8 mouse cellular contexts compared by ENCODE assay signal in genomic region chr5:127616151-127616550, GRCm38 (mm10). TPM values are rescaled to one million over a fixed set of nuclear protein-coding genes. Genes with fewer than 3 reads are reported as not detected.
DNase-seq lines count a peak whose midpoint lies in the region; ATAC-seq and TF ChIP-seq lines count a peak whose summit lies in the region.

No protein-coding gene starts in this region.

- H3K9me3 ChIP-seq in ES-Bruce4 (replicated peaks; ENCODE audit: control insufficient read depth, insufficient read depth, low read length, poor library complexity, severe bottlenecking), result no peaks in the 10 kb centered on the region
- no peaks in the 10 kb centered on the region for H3K9me3 ChIP-seq in heart, embryonic 16.5 days (replicated peaks; ENCODE audit: control insufficient read depth, low read length)
- H3K9me3 ChIP-seq in midbrain, embryonic 11.5 days (ENCODE audit: control insufficient read depth, low read length), result no peaks in the 10 kb centered on the region

- no peaks in the 10 kb centered on the region for H3K36me3 ChIP-seq in ES-Bruce4 (ENCODE audit: control insufficient read depth, insufficient read depth, low read length, poor library complexity, severe bottlenecking)
- H3K36me3 ChIP-seq in heart, embryonic 16.5 days (ENCODE audit: control insufficient read depth, insufficient read depth), result no peaks in the 10 kb centered on the region
- H3K36me3 ChIP-seq in midbrain, embryonic 11.5 days (ENCODE audit: control insufficient read depth, insufficient read depth, low read length), result no peaks in the 10 kb centered on the region

- TF ChIP-seq CTCF in ES-Bruce4 (IDR thresholded peaks at IDR 0.05; ENCODE audit: low read depth, low read length), result no peak

- TF ChIP-seq EP300 in ES-Bruce4 (IDR thresholded peaks at IDR 0.05; ENCODE audit: insufficient read depth, low read depth, low read length), result no peak

- no peak for ATAC-seq in heart, embryonic 16.5 days (replicated peaks; ENCODE audit: extremely low read depth, insufficient read depth, low FRiP score)
- no peak; the same call in 1 of the 2 replicates for ATAC-seq in midbrain, embryonic 11.5 days (ENCODE audit: low FRiP score)
- no peak for ATAC-seq in frontal cortex, adult (ENCODE audit: low TSS enrichment)

- no peak for TF ChIP-seq POLR2A in ES-Bruce4 (IDR thresholded peaks at IDR 0.05; ENCODE audit: insufficient read depth, low read length)

- H3K4me3 ChIP-seq in ES-Bruce4 (ENCODE audit: low read depth, low read length), result peak overlapping the region; percentile 91
- H3K4me3 ChIP-seq in heart, embryonic 16.5 days (ENCODE audit: low read length), result peak overlapping the region; percentile 88
- H3K4me3 ChIP-seq in midbrain, embryonic 11.5 days (ENCODE audit: low read depth, low read length), result peak overlapping the region; percentile 99

- peak; percentile 92 for DNase-seq in heart, adult 11 months
- DNase-seq in heart, postnatal 14 days, result no peak
- peak; percentile 85 for DNase-seq in midbrain, embryonic 11.5 days (ENCODE audit: low spot score, missing footprints)
- no peak for DNase-seq in urinary bladder, postnatal 14 days (ENCODE audit: low spot score)
- no peak for DNase-seq in right cerebral cortex, postnatal 25 days

- peak overlapping the region; percentile 91 for H3K4me2 ChIP-seq in heart, embryonic 16.5 days (ENCODE audit: low read depth, low read length)
- H3K4me2 ChIP-seq in midbrain, embryonic 11.5 days, result peak overlapping the region; percentile 69

- intact Hi-C loops in heart, postnatal 14 days (cut with DNase I), result no loop called here

- no peak overlapping the region for H3K27ac ChIP-seq in ES-Bruce4 (ENCODE audit: insufficient read depth, low read length)
- H3K27ac ChIP-seq in heart, embryonic 16.5 days (ENCODE audit: low read length), result no peak overlapping the region
- H3K27ac ChIP-seq in midbrain, embryonic 11.5 days (ENCODE audit: low read depth, low read length), result no peak overlapping the region

- H3K9ac ChIP-seq in ES-Bruce4 (ENCODE audit: low read depth, poor library complexity, severe bottlenecking), result peak overlapping the region; percentile 90
- H3K9ac ChIP-seq in heart, embryonic 16.5 days (ENCODE audit: low read length), result peak overlapping the region; percentile 97
- peak overlapping the region; percentile 97 for H3K9ac ChIP-seq in midbrain, embryonic 11.5 days (ENCODE audit: low read length)

- no peaks in the 10 kb centered on the region for H3K27me3 ChIP-seq in ES-Bruce4 (ENCODE audit: control insufficient read depth, insufficient read depth, low read length, poor library complexity, severe bottlenecking)
- no peaks in the 10 kb centered on the region for H3K27me3 ChIP-seq in heart, embryonic 16.5 days (ENCODE audit: control insufficient read depth, insufficient read depth, low read length)
- H3K27me3 ChIP-seq in midbrain, embryonic 11.5 days (ENCODE audit: control insufficient read depth, insufficient read depth, low read length), result no peaks in the 10 kb centered on the region

- 15% methylated on average over 5 of the region's 5 CpGs for WGBS in heart, embryonic 16.5 days
- 20% methylated on average over 4 of the region's 5 CpGs for WGBS in midbrain, embryonic 11.5 days

- peaks cover 5% of the 10 kb centered on the region for H3K4me1 ChIP-seq in ES-Bruce4 (ENCODE audit: control insufficient read depth, insufficient read depth, low read length)
- H3K4me1 ChIP-seq in heart, embryonic 16.5 days (ENCODE audit: control insufficient read depth, insufficient read depth, low read length), result peaks cover 31% of the 10 kb centered on the region
- peaks cover 13% of the 10 kb centered on the region for H3K4me1 ChIP-seq in midbrain, embryonic 11.5 days (ENCODE audit: control insufficient read depth, insufficient read depth, low read length)

RNA-seq across cellular contexts. Expression of gene Glt1d1, which starts 15.9 kb away (rescaled TPM):
- not detected for total RNA-seq in heart, postnatal 14 days (2021)
- polyA plus RNA-seq in ES-Bruce4 (2011; ENCODE audit: insufficient read depth, insufficient read length, low read depth, missing spikeins), result 22.8 and 25.5 TPM in 2 replicates
- not detected in 2 replicates for polyA plus RNA-seq in heart, embryonic 16.5 days (2015; fragmentation: Nextera tagmentation; extraction: Ambion mirVana)
- polyA plus RNA-seq in midbrain, embryonic 11.5 days (2014; fragmentation: Nextera tagmentation; extraction: Ambion mirVana), result 0.33 and 1.1 TPM in 2 replicates

RNA-seq across cellular contexts. Expression of gene Slc15a4, which starts 16.5 kb away (rescaled TPM):
- 10 to 100 TPM; 11.1 to 15.5 TPM for total RNA-seq in heart, postnatal 14 days (2021)
- 18.5 and 19.5 TPM in 2 replicates for polyA plus RNA-seq in ES-Bruce4 (2011; ENCODE audit: insufficient read depth, insufficient read length, low read depth, missing spikeins)
- polyA plus RNA-seq in heart, embryonic 16.5 days (2015; fragmentation: Nextera tagmentation; extraction: Ambion mirVana), result 19.4 and 20.8 TPM in 2 replicates
- polyA plus RNA-seq in midbrain, embryonic 11.5 days (2014; fragmentation: Nextera tagmentation; extraction: Ambion mirVana), result 21.0 and 23.1 TPM in 2 replicates

Comparison
In these comparisons a context has a peak if more than half of its experiments do, and no peak if none do; other contexts are left out.
1. DNase-seq: peak in heart, adult 11 months (single experiment) and midbrain, embryonic 11.5 days (single experiment); none in heart, postnatal 14 days (0 of 2), urinary bladder, postnatal 14 days (single experiment) and right cerebral cortex, postnatal 25 days (single experiment).
2. RNA of gene Glt1d1, which starts 15.9 kb away (polyA plus RNA-seq): 22.8 to 25.5 TPM in ES-Bruce4; 0.33 to 1.1 TPM in midbrain, embryonic 11.5 days and not detected in heart, embryonic 16.5 days; every median in the first group is over 10 times any median in the second.
3. Peak in every context shown above with its lines, with median percentiles within 50 percentile points of each other: H3K4me3 ChIP-seq and H3K9ac ChIP-seq.